Mouse (Mus musculus): ENCODE results near the gene Gpr171.

- TF ChIP-seq CTCF (IDR thresholded peaks at IDR 0.05; ENCODE audit: insufficient read depth, low read length) (no peak), POLR2A (IDR thresholded peaks at IDR 0.05; ENCODE audit: borderline replicate concordance, extremely low read depth, low read depth, low read length) (no peak)
Observed at GRCm38 (mm10) chr3:59111944-59112343, 10.3 kb upstream of the Gpr171 start.

Measured in lung, adult 2 months (tissue).